Mouse (Mus musculus): ENCODE measurements around the gene Rap1b.

- TF ChIP-seq CTCF (IDR thresholded peaks at IDR 0.05; ENCODE audit: low read depth) (no peak), EP300 (optimal IDR thresholded peaks at IDR 0.05) (no peak)
Observed at GRCm38 (mm10) chr10:117860958-117861357, 15.1 kb upstream of the Rap1b start.

Data from stomach, postnatal 0 days (tissue).